Mouse (Mus musculus) heart, adult 2 months (tissue): ENCODE measurements around the gene Gm43191.

Source experiments
- CTCF ChIP-seq: fragments of 200-600 bp; IDR thresholded peaks from 2 replicates; pipeline ENCODE4 v1.8.1; 2022; ENCODE audit warnings: antibody characterized with exemption, mild to moderate bottlenecking, moderate library complexity
- EP300 ChIP-seq: fragments of 200-500 bp; IDR thresholded peaks from 2 replicates; pipeline ENCODE4 v1.6.1; 2011; ENCODE audit warnings: low read depth, low read length, control low read depth; ENCODE audit not compliant: insufficient read depth
- POLR2A ChIP-seq: fragments of 200-500 bp; IDR thresholded peaks from 2 replicates; pipeline ENCODE4 v1.6.1; 2011; ENCODE audit warnings: mild to moderate bottlenecking, low read depth, low read length, control low read depth; ENCODE audit not compliant: insufficient read depth

DNA sequence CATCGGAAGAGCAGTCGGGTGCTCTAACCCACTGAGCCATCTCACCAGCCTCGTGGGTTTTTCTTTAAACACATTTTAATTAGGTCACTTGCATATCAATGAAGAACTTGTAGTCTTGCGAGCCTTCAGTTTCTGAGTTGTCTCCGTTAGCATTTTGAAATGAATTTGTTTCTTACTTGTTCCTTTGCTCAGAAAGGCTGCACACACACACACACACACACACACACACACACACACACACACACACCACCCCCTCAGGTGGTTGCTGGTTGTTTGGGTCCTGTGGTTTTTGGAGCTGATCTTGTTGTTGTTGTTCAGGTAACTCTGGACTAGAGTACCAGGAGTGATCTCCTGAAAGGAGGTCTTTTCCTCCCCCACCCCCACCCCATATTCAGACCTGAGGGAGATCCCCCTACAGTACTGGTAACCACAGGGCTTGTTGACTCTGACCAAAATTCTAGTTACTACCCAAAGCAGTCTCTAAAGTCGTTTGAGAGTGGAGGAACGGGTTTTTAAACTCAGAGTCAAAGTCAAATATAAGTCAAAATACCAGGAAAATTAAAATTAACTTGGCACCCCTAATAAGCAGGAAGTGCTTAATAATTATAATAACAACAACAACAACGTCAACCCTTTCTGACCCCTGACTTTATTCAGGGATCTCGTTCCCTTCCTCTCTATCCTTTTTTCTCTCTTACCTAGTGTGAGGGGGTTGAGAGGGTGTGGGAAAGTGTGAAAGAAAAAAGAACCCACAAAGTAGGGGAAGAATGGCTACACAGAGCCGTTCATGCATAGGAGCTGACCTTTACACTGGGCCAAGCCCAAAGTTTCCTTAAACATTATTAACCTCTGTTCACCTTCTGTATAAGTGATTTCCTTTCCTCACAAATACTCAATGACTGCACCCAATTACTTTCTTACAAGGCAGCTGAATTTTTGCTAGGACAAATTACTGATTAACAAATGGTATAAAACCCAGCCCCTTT, 42.7 kb upstream of the Gm43191 start:
- TF ChIP-seq POLR2A (no peak), CTCF (no peak), EP300 (no peak)
